Mouse (Mus musculus): ENCODE results near the gene Pde4c.
A peak's percentile ranks its signal among the peaks of the same experiment; 100 is the strongest.

Gene Pde4c

GRCm38 (mm10) chr8:70697366-70698250, 25.9 kb upstream of the Pde4c start:
- no peak for DNase-seq

- peak; percentile 100 for DNase-seq
Observed at GRCm38 (mm10) chr8:70698310-70699109, 25.0 kb upstream of the Pde4c start, which contains the start of gene Jund. Gene Jund (plus strand): TSS chr8:70698949.

- no peak for DNase-seq
Observed at GRCm38 (mm10) chr8:70699116-70699833, 24.2 kb upstream of the Pde4c start.

GRCm38 (mm10) chr8:70699834-70700554, 23.5 kb upstream of the Pde4c start:
- peak; percentile 88 for DNase-seq

- DNase-seq: peak; percentile 96
Observed at GRCm38 (mm10) chr8:70700555-70700922, 23.0 kb upstream of the Pde4c start.

GRCm38 (mm10) chr8:70701048-70701981, 22.2 kb upstream of the Pde4c start:
- no peak for DNase-seq

- DNase-seq: no peak
Observed at GRCm38 (mm10) chr8:70701982-70702841, 21.3 kb upstream of the Pde4c start.

GRCm38 (mm10) chr8:70702842-70703182, 20.7 kb upstream of the Pde4c start:
- no peak for DNase-seq

- no peak for DNase-seq
Observed at GRCm38 (mm10) chr8:70703287-70703686, 20.2 kb upstream of the Pde4c start, which contains the start of gene Iqcn. Gene Iqcn (plus strand): TSS chr8:70703457.

GRCm38 (mm10) chr8:70708281-70708680, 15.2 kb upstream of the Pde4c start:
- DNase-seq: no peak

- DNase-seq: no peak
Observed at GRCm38 (mm10) chr8:70709794-70710193, 13.7 kb upstream of the Pde4c start.

- no peak for DNase-seq
Observed at GRCm38 (mm10) chr8:70710296-70710695, 13.2 kb upstream of the Pde4c start.

GRCm38 (mm10) chr8:70711041-70711440, 12.5 kb upstream of the Pde4c start:
- no peak for DNase-seq

- DNase-seq: no peak
Observed at GRCm38 (mm10) chr8:70713991-70714390, 9.5 kb upstream of the Pde4c start.

- DNase-seq: no peak
Observed at GRCm38 (mm10) chr8:70715086-70715485, 8.4 kb upstream of the Pde4c start.

- DNase-seq: no peak
Observed at GRCm38 (mm10) chr8:70716521-70717400, 6.8 kb upstream of the Pde4c start.

- peak; percentile 62 for DNase-seq
Observed at GRCm38 (mm10) chr8:70718297-70718696, 5.2 kb upstream of the Pde4c start, which contains the start of gene Gm3336. Gene Gm3336 (plus strand): TSS chr8:70718543.

GRCm38 (mm10) chr8:70719796-70720270, 3.7 kb upstream of the Pde4c start:
- DNase-seq: no peak

- DNase-seq: peak; percentile 75
Observed at GRCm38 (mm10) chr8:70720739-70721138, 2.8 kb upstream of the Pde4c start.

Data from embryo, embryonic 11 days (tissue).